Mouse (Mus musculus): ENCODE data around the gene B230219D22Rik.
"Not testable (repeated sequence)": the region's sequence is repeated elsewhere in the genome, so short reads cannot be mapped to it uniquely, and the experiment has no call there.

The B230219D22Rik gene

GRCm38 (mm10) chr13:55692535-55693242 lies at the start of gene B230219D22Rik:
Gene B230219D22Rik (plus strand): TSS chr13:55693124.
- DNase-seq (ENCODE audit: low read depth): peak; percentile 96

GRCm38 (mm10) chr13:55644525-55644924 lies 48.4 kb upstream of the B230219D22Rik start:
- DNase-seq (ENCODE audit: low read depth): peak; percentile 70

GRCm38 (mm10) chr13:55650098-55650497 lies 42.8 kb upstream of the B230219D22Rik start:
- no peak for DNase-seq (ENCODE audit: low read depth)

- no peak for DNase-seq (ENCODE audit: low read depth)
Observed at GRCm38 (mm10) chr13:55650980-55651379, 41.9 kb upstream of the B230219D22Rik start.

- peak; percentile 60 for DNase-seq (ENCODE audit: low read depth)
Observed at GRCm38 (mm10) chr13:55668550-55668949, 24.4 kb upstream of the B230219D22Rik start.

GRCm38 (mm10) chr13:55672711-55673110 lies 20.2 kb upstream of the B230219D22Rik start:
- DNase-seq (ENCODE audit: low read depth): peak; percentile 66

- no peak for DNase-seq (ENCODE audit: low read depth)
Observed at GRCm38 (mm10) chr13:55677364-55677763, 15.6 kb upstream of the B230219D22Rik start.

GRCm38 (mm10) chr13:55682201-55682600 lies 10.7 kb upstream of the B230219D22Rik start:
- no peak for DNase-seq (ENCODE audit: low read depth)

GRCm38 (mm10) chr13:55683581-55683980 lies 9.3 kb upstream of the B230219D22Rik start:
- no peak for DNase-seq (ENCODE audit: low read depth)

- DNase-seq (ENCODE audit: low read depth): no peak
Observed at GRCm38 (mm10) chr13:55686107-55686633, 6.8 kb upstream of the B230219D22Rik start.

GRCm38 (mm10) chr13:55687927-55688602 lies 4.9 kb upstream of the B230219D22Rik start:
- no peak for DNase-seq (ENCODE audit: low read depth)

GRCm38 (mm10) chr13:55693243-55693721 lies 358 bp downstream of the B230219D22Rik start:
- DNase-seq (ENCODE audit: low read depth): no peak

- no peak for DNase-seq (ENCODE audit: low read depth)
Observed at GRCm38 (mm10) chr13:55694110-55694509, 1.2 kb downstream of the B230219D22Rik start.

- not testable (repeated sequence) for DNase-seq (ENCODE audit: low read depth)
Observed at GRCm38 (mm10) chr13:55695989-55696388, 3.1 kb downstream of the B230219D22Rik start.

- DNase-seq (ENCODE audit: low read depth): no peak
Observed at GRCm38 (mm10) chr13:55704301-55704700, 11.4 kb downstream of the B230219D22Rik start.

GRCm38 (mm10) chr13:55712846-55713245 lies 19.9 kb downstream of the B230219D22Rik start:
- peak; percentile 20 for DNase-seq (ENCODE audit: low read depth)

GRCm38 (mm10) chr13:55714501-55715166 lies 21.7 kb downstream of the B230219D22Rik start, which contains the start of gene Txndc15:
Gene Txndc15 (plus strand): TSS chr13:55714650.
- DNase-seq (ENCODE audit: low read depth): peak; percentile 85

- DNase-seq (ENCODE audit: low read depth): no peak
Observed at GRCm38 (mm10) chr13:55715167-55715512, 22.2 kb downstream of the B230219D22Rik start.

- peak; percentile 66 for DNase-seq (ENCODE audit: low read depth)
Observed at GRCm38 (mm10) chr13:55715908-55716510, 23.1 kb downstream of the B230219D22Rik start.

GRCm38 (mm10) chr13:55721516-55721915 lies 28.6 kb downstream of the B230219D22Rik start:
- DNase-seq (ENCODE audit: low read depth): no peak

GRCm38 (mm10) chr13:55721995-55722394 lies 29.1 kb downstream of the B230219D22Rik start:
- DNase-seq (ENCODE audit: low read depth): no peak

GRCm38 (mm10) chr13:55726598-55727119 lies 33.7 kb downstream of the B230219D22Rik start:
- no peak for DNase-seq (ENCODE audit: low read depth)

Measured in naive thymus-derived CD4-positive, alpha-beta T cell, adult 2 months (primary cell).